In the genomic region with DNA sequence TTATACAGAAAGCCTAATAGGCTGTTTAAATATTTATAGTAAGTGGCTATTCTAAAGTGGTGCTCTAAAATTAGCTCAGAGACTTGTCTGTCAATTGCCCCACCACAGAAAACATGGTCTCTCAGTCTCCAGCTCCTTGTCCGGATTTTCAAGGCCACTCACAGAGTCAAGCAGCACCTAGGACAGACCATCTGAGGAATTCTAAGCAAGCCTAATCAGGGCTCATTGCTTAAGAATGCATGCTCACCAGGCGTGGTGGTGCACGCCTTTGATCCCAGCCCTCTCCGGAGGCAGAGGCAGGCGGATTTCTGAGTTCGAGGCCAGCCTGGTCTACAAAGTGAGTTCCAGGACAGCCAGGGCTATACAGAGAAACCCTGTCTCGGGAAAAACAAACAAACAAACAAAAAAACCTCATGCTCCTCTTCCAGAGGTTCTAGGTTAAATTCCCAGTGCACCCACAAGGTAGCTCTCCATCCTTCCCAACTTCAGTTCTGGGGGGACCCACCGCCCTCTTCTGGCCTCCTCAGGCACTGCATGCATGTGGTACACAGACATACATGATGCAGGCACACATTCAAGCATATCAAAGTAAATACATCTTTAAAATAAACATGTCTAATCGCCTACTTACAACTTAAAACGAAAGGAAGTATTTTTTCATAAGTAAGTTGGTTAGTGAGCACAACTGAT, we compare ENCODE assay signal across 15 mouse cellular contexts. TPM values are rescaled to one million over a fixed set of nuclear protein-coding genes. Genes with fewer than 3 reads are reported as not detected.
A peak's percentile ranks its signal among the peaks of the same experiment; 100 is the strongest.
DNase-seq lines count a peak whose midpoint lies in the region; ATAC-seq and TF ChIP-seq lines count a peak whose summit lies in the region.
"Had no signal": no experiment of that assay in that cellular context is flagged by ENCODE, and none has a peak within 500 bp of the region (broad histone marks: within the 10 kb centered on the region; RNA-seq: fewer than 3 reads in every experiment).

No protein-coding gene starts in this region.

- H3K4me2 ChIP-seq in intestine, postnatal 0 days (replicated peaks; ENCODE audit: low read depth) = no peak overlapping the region
- no peak overlapping the region for H3K4me2 ChIP-seq in intestine, embryonic 15.5 days (replicated peaks)
- no peak overlapping the region for H3K4me2 ChIP-seq in midbrain, embryonic 15.5 days
- H3K4me2 ChIP-seq: embryonic facial prominence, embryonic 15.5 days; forebrain, embryonic 13.5 days; heart, embryonic 11.5 days had no signal

- no peak for TF ChIP-seq POLR2A in cortical plate, adult 2 months (IDR thresholded peaks at IDR 0.05; ENCODE audit: extremely low read depth, insufficient read depth, low read length)

- no peaks in the 10 kb centered on the region for H3K4me1 ChIP-seq in intestine, postnatal 0 days (replicated peaks; ENCODE audit: control insufficient read depth, insufficient read depth, low read length)
- H3K4me1 ChIP-seq in intestine, embryonic 15.5 days (replicated peaks) = no peaks in the 10 kb centered on the region
- no peaks in the 10 kb centered on the region for H3K4me1 ChIP-seq in cortical plate, adult 2 months (ENCODE audit: control insufficient read depth, insufficient read depth, low read length)
- H3K4me1 ChIP-seq in midbrain, embryonic 15.5 days = no peaks in the 10 kb centered on the region
- H3K4me1 ChIP-seq: embryonic facial prominence, embryonic 15.5 days; forebrain, embryonic 13.5 days had no signal

- no peak overlapping the region for H3K27ac ChIP-seq in intestine, postnatal 0 days (ENCODE audit: low read depth, low read length)
- no peak overlapping the region for H3K27ac ChIP-seq in intestine, embryonic 15.5 days
- H3K27ac ChIP-seq in cortical plate, adult 2 months (ENCODE audit: insufficient read depth, low read length) = no peak overlapping the region
- no peak overlapping the region for H3K27ac ChIP-seq in midbrain, embryonic 15.5 days
- H3K27ac ChIP-seq: embryonic facial prominence, embryonic 15.5 days; forebrain, embryonic 13.5 days; macrophage had no signal

- H3K27me3 ChIP-seq in intestine, postnatal 0 days (replicated peaks; ENCODE audit: control insufficient read depth, insufficient read depth, low read length) = no peaks in the 10 kb centered on the region
- H3K27me3 ChIP-seq in intestine, embryonic 15.5 days (replicated peaks) = no peaks in the 10 kb centered on the region
- H3K27me3 ChIP-seq in midbrain, embryonic 15.5 days (replicated peaks) = no peaks in the 10 kb centered on the region
- H3K27me3 ChIP-seq: embryonic facial prominence, embryonic 15.5 days; forebrain, embryonic 13.5 days had no signal

- DNase-seq in lung, postnatal 36 days = peak; percentile 28
- no peak for DNase-seq in lung, adult 18-20 months
- DNase-seq in ES-CJ7 (ENCODE audit: low read depth, low spot score) = peak; percentile 89
- DNase-seq in ovary, postnatal 36 days (ENCODE audit: low spot score) = no peak
- DNase-seq: layer of hippocampus, postnatal 36 days; retina, postnatal 1 day had no signal

- H3K36me3 ChIP-seq in intestine, postnatal 0 days (ENCODE audit: control insufficient read depth, insufficient read depth) = peaks cover 54% of the 10 kb centered on the region
- H3K36me3 ChIP-seq in intestine, embryonic 15.5 days = peaks cover 2% of the 10 kb centered on the region; the same call in 1 of the 2 replicates
- peaks cover 28% of the 10 kb centered on the region; the same call in 1 of the 2 replicates for H3K36me3 ChIP-seq in midbrain, embryonic 15.5 days (replicated peaks)

- ATAC-seq in intestine, postnatal 0 days = no peak
- no peak for ATAC-seq in intestine, embryonic 15.5 days
- ATAC-seq in midbrain, embryonic 15.5 days (replicated peaks) = no peak
- ATAC-seq: forebrain, embryonic 13.5 days; midbrain, embryonic 16.5 days had no signal

- peak; percentile 50 for TF ChIP-seq CTCF in intestine, postnatal 0 days (IDR thresholded peaks at IDR 0.05; ENCODE audit: low read depth)
- TF ChIP-seq CTCF in cortical plate, adult 2 months (IDR thresholded peaks at IDR 0.05; ENCODE audit: extremely low read depth, insufficient read depth, low read length) = 0 out of 2 replicates have a peak, but pooled peaks have one; percentile 7

- WGBS in intestine, postnatal 0 days = 82% methylated on average over 10 of the region's 10 CpGs
- WGBS in intestine, embryonic 15.5 days = 85% methylated on average over 10 of the region's 10 CpGs
- WGBS in midbrain, embryonic 15.5 days = 88% methylated on average over 10 of the region's 10 CpGs

- no peak overlapping the region for H3K4me3 ChIP-seq in intestine, postnatal 0 days (ENCODE audit: low read depth, low read length)
- no peak overlapping the region for H3K4me3 ChIP-seq in intestine, embryonic 15.5 days (replicated peaks)
- H3K4me3 ChIP-seq in cortical plate, adult 2 months (ENCODE audit: insufficient read depth, low read length) = no peak overlapping the region
- H3K4me3 ChIP-seq in midbrain, embryonic 15.5 days = no peak overlapping the region
- H3K4me3 ChIP-seq: embryonic facial prominence, embryonic 15.5 days; forebrain, embryonic 13.5 days had no signal

- no peak overlapping the region for H3K9ac ChIP-seq in intestine, postnatal 0 days (ENCODE audit: low read depth, low read length)
- H3K9ac ChIP-seq in intestine, embryonic 15.5 days = no peak overlapping the region
- H3K9ac ChIP-seq in midbrain, embryonic 15.5 days = no peak overlapping the region
- H3K9ac ChIP-seq: embryonic facial prominence, embryonic 15.5 days; forebrain, embryonic 13.5 days had no signal

- no peaks in the 10 kb centered on the region for H3K9me3 ChIP-seq in intestine, postnatal 0 days (ENCODE audit: control insufficient read depth)
- no peaks in the 10 kb centered on the region for H3K9me3 ChIP-seq in intestine, embryonic 15.5 days
- no peaks in the 10 kb centered on the region for H3K9me3 ChIP-seq in midbrain, embryonic 15.5 days
- H3K9me3 ChIP-seq: embryonic facial prominence, embryonic 15.5 days; forebrain, embryonic 13.5 days had no signal

RNA-seq across cellular contexts. Expression of a gene that starts 40.2 kb away (rescaled TPM):
- 3.1 and 3.6 TPM in 2 replicates for polyA plus RNA-seq in intestine, postnatal 0 days (2015; fragmentation: Nextera tagmentation; extraction: Ambion mirVana)
- 7.2 and 8.6 TPM in 2 replicates for polyA plus RNA-seq in intestine, embryonic 15.5 days (2015; fragmentation: Nextera tagmentation; extraction: Ambion mirVana)
- polyA plus RNA-seq in cortical plate, adult 2 months (2012; rRNA removed) = 18.1 and 18.9 TPM in 2 replicates
- polyA plus RNA-seq in midbrain, embryonic 15.5 days (2015; fragmentation: Nextera tagmentation; extraction: Ambion mirVana) = 22.2 and 22.6 TPM in 2 replicates

Comparison
In these comparisons a context has a peak if more than half of its experiments do, and no peak if none do; other contexts are left out.
1. DNase-seq: peak in lung, postnatal 36 days (single experiment) and ES-CJ7 (single experiment); none in lung, adult 18-20 months (0 of 2) and ovary, postnatal 36 days (single experiment).